Mouse (Mus musculus): ENCODE results near the gene Fkbp15. TPM values are rescaled to one million over a fixed set of nuclear protein-coding genes. Genes with fewer than 3 reads are reported as not detected.
A peak's percentile ranks its signal among the peaks of the same experiment; 100 is the strongest.

Fkbp15 gene
- total RNA-seq, 1 experiment: 20.7 TPM

DNA sequence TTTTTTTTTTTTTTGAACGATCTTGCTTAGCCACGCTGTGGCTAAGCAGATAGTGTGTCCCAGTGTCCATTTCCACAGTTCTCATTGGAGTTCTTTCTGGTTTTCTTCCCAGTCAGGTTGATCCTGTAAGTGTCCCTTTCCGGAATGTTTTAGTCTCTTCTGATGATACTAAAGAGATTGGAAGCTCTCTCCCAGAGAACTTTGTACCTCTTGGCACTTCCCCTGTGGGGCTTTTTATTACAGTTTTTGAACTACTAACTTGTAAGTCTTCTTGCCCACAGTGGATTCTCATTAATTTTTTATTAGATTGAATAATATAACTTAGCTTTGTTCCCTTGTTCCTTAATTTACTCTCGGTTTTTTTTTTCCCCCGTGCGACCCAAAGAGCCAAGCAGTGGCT is 1.2 kb upstream of the Fkbp15 start:
- no peak for TF ChIP-seq ZNF384 (IDR thresholded peaks at IDR 0.05; ENCODE audit: low read depth, low read length)
- no peak for TF ChIP-seq MAFK (IDR thresholded peaks at IDR 0.05; ENCODE audit: insufficient read depth, low read depth, low read length)
- no peak for TF ChIP-seq ZC3H11A (IDR thresholded peaks at IDR 0.05; ENCODE audit: borderline replicate concordance, low read depth, low read length)
- TF ChIP-seq HCFC1 (IDR thresholded peaks at IDR 0.05; ENCODE audit: borderline replicate concordance, insufficient read depth, low read length): no peak
- no peak for TF ChIP-seq CHD2 (IDR thresholded peaks at IDR 0.05; ENCODE audit: low read depth, low read length)
- Histone ChIP-seq H3K27ac (ENCODE audit: insufficient read depth, low read depth, low read length, poor library complexity, severe bottlenecking) (no peak overlapping the region), H3K9ac (ENCODE audit: insufficient read depth, low read depth, low read length, poor library complexity, severe bottlenecking) (no peak overlapping the region; the same call in 1 of the 2 replicates), H3K4me3 (ENCODE audit: insufficient read depth in 1 of 2, low read depth in 1 of 2, low read length in 2 of 2, poor library complexity in 1 of 2, severe bottlenecking in 1 of 2) (peak overlapping the region; percentile 82 to 97; a peak in 3 of 4 replicates), H3K36me3 (ENCODE audit: control insufficient read depth, insufficient read depth, low read length, poor library complexity, severe bottlenecking) (no peaks in the 10 kb centered on the region), H3K9me3 (ENCODE audit: control insufficient read depth, insufficient read depth, low read depth, low read length) (no peaks in the 10 kb centered on the region), H3K4me1 (ENCODE audit: control insufficient read depth in 2 of 2, insufficient read depth in 2 of 2, low read length in 2 of 2, poor library complexity in 1 of 2) (peaks cover 2 to 13% of the 10 kb centered on the region in 2 experiments; a peak in 3 of 4 replicates)
- in situ Hi-C loops (cut with MboI; ENCODE audit: low sequenced_read_pairs in 2 of 2, unreplicated experiment in 2 of 2): no loop called here
- DNase-seq (ENCODE audit: low read depth, low spot score): no peak

DNA sequence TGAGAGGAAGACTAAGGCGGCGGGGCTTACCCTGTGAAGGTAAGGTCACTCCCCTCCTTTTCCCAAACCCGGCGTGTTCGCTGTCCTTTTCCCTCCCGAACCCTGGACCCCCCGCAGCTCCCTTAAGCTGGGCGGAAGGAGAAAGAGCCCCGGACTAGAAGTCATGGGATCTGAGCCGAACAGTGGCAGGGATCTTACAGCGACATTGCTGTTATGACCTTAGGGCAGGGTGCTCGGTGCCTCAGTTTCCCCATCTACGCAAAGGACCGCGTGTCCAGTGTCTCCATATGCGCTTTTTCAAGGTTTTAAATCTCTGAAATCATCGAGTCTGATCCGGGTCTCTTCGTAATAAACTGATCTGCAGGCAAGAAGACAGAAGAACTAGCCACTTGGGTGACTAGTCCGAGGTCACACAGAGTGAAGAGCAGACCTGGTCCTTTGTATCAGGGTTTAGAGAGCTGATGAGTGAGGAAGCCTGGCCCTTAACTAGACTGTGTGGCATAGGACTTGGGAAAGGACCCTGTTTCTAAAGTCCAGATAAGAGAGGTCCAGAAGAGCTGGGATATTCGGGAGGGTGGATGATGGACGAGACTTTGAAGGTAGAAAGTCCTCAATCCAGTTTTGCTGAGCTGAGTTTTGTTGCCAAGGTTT is 582 bp upstream of the Fkbp15 start:
- TF ChIP-seq MAFK (IDR thresholded peaks at IDR 0.05; ENCODE audit: insufficient read depth, low read depth, low read length) (no peak), HCFC1 (IDR thresholded peaks at IDR 0.05; ENCODE audit: borderline replicate concordance, insufficient read depth, low read length) (peak; percentile 65; the same call in 1 of the 2 replicates)
- H3K9me3 ChIP-seq (ENCODE audit: control insufficient read depth, insufficient read depth, low read depth, low read length): no peaks in the 10 kb centered on the region
- peak overlapping the region; percentile 82 to 97 for H3K4me3 ChIP-seq (ENCODE audit: insufficient read depth in 1 of 2, low read depth in 1 of 2, low read length in 2 of 2, poor library complexity in 1 of 2, severe bottlenecking in 1 of 2)
- no peaks in the 10 kb centered on the region for H3K36me3 ChIP-seq (ENCODE audit: control insufficient read depth, insufficient read depth, low read length, poor library complexity, severe bottlenecking)
- DNase-seq (ENCODE audit: low read depth, low spot score): no peak
- H3K27ac ChIP-seq (ENCODE audit: insufficient read depth, low read depth, low read length, poor library complexity, severe bottlenecking): peak overlapping the region; percentile 60; the same call in 1 of the 2 replicates
- H3K4me1 ChIP-seq (ENCODE audit: control insufficient read depth in 2 of 2, insufficient read depth in 2 of 2, low read length in 2 of 2, poor library complexity in 1 of 2): peaks cover 2 to 7% of the 10 kb centered on the region in 2 experiments; a peak in 2 of 4 replicates
- peak overlapping the region; percentile 87 for H3K9ac ChIP-seq (ENCODE audit: insufficient read depth, low read depth, low read length, poor library complexity, severe bottlenecking)
- in situ Hi-C loops (cut with MboI; ENCODE audit: low sequenced_read_pairs in 2 of 2, unreplicated experiment in 2 of 2): no loop called here

DNA sequence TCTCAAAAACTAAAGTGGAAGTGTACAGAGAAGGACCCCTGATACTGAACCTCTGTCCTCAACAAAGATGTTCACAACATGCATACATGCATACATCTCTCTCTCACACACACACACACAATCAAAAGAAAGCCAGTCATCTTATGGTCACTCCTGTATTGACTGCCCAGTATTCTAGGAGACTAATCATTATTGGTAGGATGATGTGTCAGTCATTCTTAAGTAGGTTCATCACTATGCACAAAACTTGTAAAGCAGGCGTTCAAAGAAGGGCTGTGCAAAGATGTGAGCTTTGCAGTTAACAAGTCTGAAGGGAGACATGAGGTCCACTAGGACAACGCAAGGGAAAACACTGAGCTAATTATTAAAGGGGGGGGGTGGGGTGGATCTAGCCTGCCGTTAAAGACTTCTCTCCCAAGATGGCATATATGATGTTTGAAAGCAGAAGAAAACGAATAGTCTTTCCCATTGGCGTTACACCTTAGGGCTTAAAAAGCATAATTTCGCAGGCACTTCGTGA is 1.0 kb downstream of the Fkbp15 start:
- no peaks in the 10 kb centered on the region for H3K9me3 ChIP-seq (ENCODE audit: control insufficient read depth, insufficient read depth, low read depth, low read length)
- TF ChIP-seq ZC3H11A (IDR thresholded peaks at IDR 0.05; ENCODE audit: borderline replicate concordance, low read depth, low read length) (no peak), ZNF384 (IDR thresholded peaks at IDR 0.05; ENCODE audit: low read depth, low read length) (no peak), MAFK (IDR thresholded peaks at IDR 0.05; ENCODE audit: insufficient read depth, low read depth, low read length) (no peak), CHD2 (IDR thresholded peaks at IDR 0.05; ENCODE audit: low read depth, low read length) (no peak), HCFC1 (IDR thresholded peaks at IDR 0.05; ENCODE audit: borderline replicate concordance, insufficient read depth, low read length) (no peak)
- in situ Hi-C loops (cut with MboI; ENCODE audit: low sequenced_read_pairs in 2 of 2, unreplicated experiment in 2 of 2): no loop called here
- H3K36me3 ChIP-seq (ENCODE audit: control insufficient read depth, insufficient read depth, low read length, poor library complexity, severe bottlenecking): no peaks in the 10 kb centered on the region
- peaks cover 0 to 2% of the 10 kb centered on the region in 2 experiments; a peak in 1 of 4 replicates for H3K4me1 ChIP-seq (ENCODE audit: control insufficient read depth in 2 of 2, insufficient read depth in 2 of 2, low read length in 2 of 2, poor library complexity in 1 of 2)
- H3K9ac ChIP-seq (ENCODE audit: insufficient read depth, low read depth, low read length, poor library complexity, severe bottlenecking): peak overlapping the region; percentile 85
- H3K4me3 ChIP-seq (ENCODE audit: insufficient read depth in 1 of 2, low read depth in 1 of 2, low read length in 2 of 2, poor library complexity in 1 of 2, severe bottlenecking in 1 of 2): peak overlapping the region; percentile 91 to 97
- no peak for DNase-seq (ENCODE audit: low read depth, low spot score)
- no peak overlapping the region for H3K27ac ChIP-seq (ENCODE audit: insufficient read depth, low read depth, low read length, poor library complexity, severe bottlenecking)

- TF ChIP-seq ZNF384 (IDR thresholded peaks at IDR 0.05; ENCODE audit: low read depth, low read length): no peak
- TF ChIP-seq MAFK (IDR thresholded peaks at IDR 0.05; ENCODE audit: insufficient read depth, low read depth, low read length): no peak
- no peak for TF ChIP-seq ZC3H11A (IDR thresholded peaks at IDR 0.05; ENCODE audit: borderline replicate concordance, low read depth, low read length)
- TF ChIP-seq CHD2 (IDR thresholded peaks at IDR 0.05; ENCODE audit: low read depth, low read length): no peak
- TF ChIP-seq HCFC1 (IDR thresholded peaks at IDR 0.05; ENCODE audit: borderline replicate concordance, insufficient read depth, low read length): no peak
- H3K27ac ChIP-seq (ENCODE audit: insufficient read depth, low read depth, low read length, poor library complexity, severe bottlenecking): no peak overlapping the region
- peaks cover 0 to 2% of the 10 kb centered on the region in 2 experiments; a peak in 1 of 4 replicates for H3K4me1 ChIP-seq (ENCODE audit: control insufficient read depth in 2 of 2, insufficient read depth in 2 of 2, low read length in 2 of 2, poor library complexity in 1 of 2)
- no peak overlapping the region for H3K9ac ChIP-seq (ENCODE audit: insufficient read depth, low read depth, low read length, poor library complexity, severe bottlenecking)
- no peaks in the 10 kb centered on the region for H3K36me3 ChIP-seq (ENCODE audit: control insufficient read depth, insufficient read depth, low read length, poor library complexity, severe bottlenecking)
- H3K9me3 ChIP-seq (ENCODE audit: control insufficient read depth, insufficient read depth, low read depth, low read length): no peaks in the 10 kb centered on the region
- H3K4me3 ChIP-seq (ENCODE audit: insufficient read depth in 1 of 2, low read depth in 1 of 2, low read length in 2 of 2, poor library complexity in 1 of 2, severe bottlenecking in 1 of 2): no peak overlapping the region
- in situ Hi-C loops (cut with MboI; ENCODE audit: low sequenced_read_pairs in 2 of 2, unreplicated experiment in 2 of 2): no loop called here
- no peak for DNase-seq (ENCODE audit: low read depth, low spot score)
These were observed 2.7 kb downstream of the Fkbp15 start for GRCm38 (mm10) chr4:62357631-62358148.
